Mouse (Mus musculus) liver, embryonic 18 days (tissue): ENCODE results near the gene AL731706.1. TPM values are rescaled to one million over a fixed set of nuclear protein-coding genes. Genes with fewer than 3 reads are reported as not detected.

ENCODE experiments used
- polyA plus RNA-seq: library from polyadenylated mRNA; depleted of rRNA; stranded (reverse); fragments of >200 nt; gene quantifications from 2 replicates; pipeline ENCODE4 v1.2.3, GENCODE M21; 2012; rRNA removed

Gene AL731706.1
- 13.7 and 16.1 TPM in 2 replicates for polyA plus RNA-seq

GRCm38 (mm10) chr2:136891068-136891950 is at the start of gene AL731706.1, which contains the start of the genes Slx4ip and Mkks:
AL731706.1 (minus strand) TSS chr2:136891389.
Slx4ip (plus strand) TSS chr2:136891218.
Mkks (minus strand) TSS chr2:136891389.

GRCm38 (mm10) chr2:136885579-136885978 is 5.6 kb downstream of the AL731706.1 start, which contains the start of gene AL731706.2:
AL731706.2 (minus strand) TSS chr2:136885679.

Other genes starting within 250 kb of the AL731706.1 start
- gene Snap25, start 177.9 kb downstream of the AL731706.1 start, polyA plus RNA-seq: 0.01 and 0.05 TPM in 2 replicates
- 6.1 TPM in 1 of 2 replicates, not detected in the other for gene AL731706.2, start 5.7 kb downstream of the AL731706.1 start, polyA plus RNA-seq
- 0.95 and 1.0 TPM in 2 replicates for gene Slx4ip, start 171 bp downstream of the AL731706.1 start, polyA plus RNA-seq
- 3.1 and 3.3 TPM in 2 replicates for gene Mkks, start within 50 bp of the AL731706.1 start, polyA plus RNA-seq
- gene Jag1, start 225.3 kb upstream of the AL731706.1 start, polyA plus RNA-seq: 0.85 TPM in 2 replicates